Mouse (Mus musculus) adrenal gland, postnatal 14 days (tissue): Measurements from ENCODE around the gene Aff4. TPM values are rescaled to one million over a fixed set of nuclear protein-coding genes. Genes with fewer than 3 reads are reported as not detected.

Source experiments
- DNase-seq: peaks from one replicate; pipeline ENCODE4 v3.0.0; 2021; ENCODE audit warnings: mixed read lengths
- total RNA-seq: library from RNA; stranded (reverse); gene quantifications from 2 replicates; pipeline ENCODE4 v1.2.3, GENCODE M21; 2021

Aff4 gene
- total RNA-seq, 1 experiment from 2014 or later = 168 TPM

GRCm38 (mm10) chr11:53428716-53429057 is 78.1 kb downstream of the Aff4 start:
- no peak for DNase-seq

GRCm38 (mm10) chr11:53429182-53429581 is 78.5 kb downstream of the Aff4 start:
- no peak for DNase-seq

- peak; percentile 75 for DNase-seq
Measured at GRCm38 (mm10) chr11:53430300-53430669, 79.7 kb downstream of the Aff4 start.

GRCm38 (mm10) chr11:53430670-53431346 is 80.2 kb downstream of the Aff4 start, which contains the start of the genes Uqcrq and Gdf9:
Uqcrq (minus strand) TSS chr11:53430831.
Gdf9 (plus strand) TSS chr11:53431023.
- peak; percentile 99 for DNase-seq

- DNase-seq = peak; percentile 47
Measured at GRCm38 (mm10) chr11:53431347-53432056, 80.9 kb downstream of the Aff4 start.

- DNase-seq = no peak
Measured at GRCm38 (mm10) chr11:53433057-53433456, 82.4 kb downstream of the Aff4 start.

- DNase-seq = no peak
Measured at GRCm38 (mm10) chr11:53435504-53435903, 84.9 kb downstream of the Aff4 start.

- DNase-seq = no peak
Measured at GRCm38 (mm10) chr11:53436338-53436737, 85.7 kb downstream of the Aff4 start.

- peak; percentile 71 for DNase-seq
Measured at GRCm38 (mm10) chr11:53441921-53442320, 91.3 kb downstream of the Aff4 start.

GRCm38 (mm10) chr11:53443861-53444260 is 93.2 kb downstream of the Aff4 start:
- DNase-seq = peak; percentile 70

GRCm38 (mm10) chr11:53445562-53445961 is 94.9 kb downstream of the Aff4 start:
- DNase-seq = peak; percentile 64

- DNase-seq = no peak
Measured at GRCm38 (mm10) chr11:53446183-53446582, 95.5 kb downstream of the Aff4 start.

- DNase-seq = no peak
Measured at GRCm38 (mm10) chr11:53447996-53448395, 97.4 kb downstream of the Aff4 start.

- peak; percentile 80 for DNase-seq
Measured at GRCm38 (mm10) chr11:53448529-53448928, 97.9 kb downstream of the Aff4 start.

GRCm38 (mm10) chr11:53450070-53450705 is 99.6 kb downstream of the Aff4 start:
- DNase-seq = no peak

- DNase-seq = no peak
Measured at GRCm38 (mm10) chr11:53451361-53451760, 100.7 kb downstream of the Aff4 start.

- DNase-seq = peak; percentile 61
Measured at GRCm38 (mm10) chr11:53452396-53452795, 101.8 kb downstream of the Aff4 start.

- no peak for DNase-seq
Measured at GRCm38 (mm10) chr11:53453031-53453430, 102.4 kb downstream of the Aff4 start.

GRCm38 (mm10) chr11:53456474-53457371 is 106.1 kb downstream of the Aff4 start, which contains the start of the genes Gm10447 and Shroom1:
Gm10447 (minus strand) TSS chr11:53457110.
Shroom1 (plus strand) TSS chr11:53457205.
- DNase-seq = peak; percentile 77

- peak; percentile 32 for DNase-seq
Measured at GRCm38 (mm10) chr11:53457372-53457954, 106.8 kb downstream of the Aff4 start.

- no peak for DNase-seq
Measured at GRCm38 (mm10) chr11:53458996-53459395, 108.4 kb downstream of the Aff4 start.

- no peak for DNase-seq
Measured at GRCm38 (mm10) chr11:53460192-53460591, 109.6 kb downstream of the Aff4 start.
